Mouse (Mus musculus): ENCODE results near the gene Ssh3.

Gene Ssh3

GRCm38 (mm10) chr19:4298322-4299121, 29.5 kb upstream of the Ssh3 start:
- in situ Hi-C loops (cut with MboI; ENCODE audit: low pct_unique_long_range_greater_than_20kb in 1 of 2, low sequenced_read_pairs in 2 of 2, unreplicated experiment in 1 of 2), result no loop called here

- in situ Hi-C loops (cut with MboI; ENCODE audit: low pct_unique_long_range_greater_than_20kb in 1 of 2, low sequenced_read_pairs in 2 of 2, unreplicated experiment in 1 of 2), result no loop called here
Measured at GRCm38 (mm10) chr19:4297851-4298250, 28.9 kb upstream of the Ssh3 start.

- in situ Hi-C loops (cut with MboI; ENCODE audit: low pct_unique_long_range_greater_than_20kb in 1 of 2, low sequenced_read_pairs in 2 of 2, unreplicated experiment in 1 of 2), result no loop called here
Measured at GRCm38 (mm10) chr19:4296611-4297010, 27.6 kb upstream of the Ssh3 start.

- in situ Hi-C loops (cut with MboI; ENCODE audit: low pct_unique_long_range_greater_than_20kb in 1 of 2, low sequenced_read_pairs in 2 of 2, unreplicated experiment in 1 of 2), result no loop called here
Measured at GRCm38 (mm10) chr19:4295391-4295790, 26.4 kb upstream of the Ssh3 start.

- in situ Hi-C loops (cut with MboI; ENCODE audit: low pct_unique_long_range_greater_than_20kb in 1 of 2, low sequenced_read_pairs in 2 of 2, unreplicated experiment in 1 of 2), result no loop called here
Measured at GRCm38 (mm10) chr19:4294381-4295097, 25.6 kb upstream of the Ssh3 start.

- in situ Hi-C loops (cut with MboI; ENCODE audit: low pct_unique_long_range_greater_than_20kb in 1 of 2, low sequenced_read_pairs in 2 of 2, unreplicated experiment in 1 of 2), result no loop called here
Measured at GRCm38 (mm10) chr19:4291161-4291560, 22.2 kb upstream of the Ssh3 start.

- in situ Hi-C loops (cut with MboI; ENCODE audit: low pct_unique_long_range_greater_than_20kb in 1 of 2, low sequenced_read_pairs in 2 of 2, unreplicated experiment in 1 of 2), result no loop called here
Measured at GRCm38 (mm10) chr19:4290749-4291148, 21.8 kb upstream of the Ssh3 start.

- in situ Hi-C loops (cut with MboI; ENCODE audit: low pct_unique_long_range_greater_than_20kb in 1 of 2, low sequenced_read_pairs in 2 of 2, unreplicated experiment in 1 of 2), result no loop called here
Measured at GRCm38 (mm10) chr19:4283653-4284052, 14.7 kb upstream of the Ssh3 start.

GRCm38 (mm10) chr19:4282898-4283553, 14.0 kb upstream of the Ssh3 start, which contains the start of gene Ankrd13d:
Ankrd13d (minus strand) TSS chr19:4283137.
- in situ Hi-C loops (cut with MboI; ENCODE audit: low pct_unique_long_range_greater_than_20kb in 1 of 2, low sequenced_read_pairs in 2 of 2, unreplicated experiment in 1 of 2), result no loop called here

GRCm38 (mm10) chr19:4280425-4280824, 11.4 kb upstream of the Ssh3 start:
- in situ Hi-C loops (cut with MboI; ENCODE audit: low pct_unique_long_range_greater_than_20kb in 1 of 2, low sequenced_read_pairs in 2 of 2, unreplicated experiment in 1 of 2), result no loop called here

- in situ Hi-C loops (cut with MboI; ENCODE audit: low pct_unique_long_range_greater_than_20kb in 1 of 2, low sequenced_read_pairs in 2 of 2, unreplicated experiment in 1 of 2), result no loop called here
Measured at GRCm38 (mm10) chr19:4279487-4279886, 10.5 kb upstream of the Ssh3 start.

GRCm38 (mm10) chr19:4270972-4271371, 2.0 kb upstream of the Ssh3 start:
- in situ Hi-C loops (cut with MboI; ENCODE audit: low pct_unique_long_range_greater_than_20kb in 1 of 2, low sequenced_read_pairs in 2 of 2, unreplicated experiment in 1 of 2), result no loop called here

- in situ Hi-C loops (cut with MboI; ENCODE audit: low pct_unique_long_range_greater_than_20kb in 1 of 2, low sequenced_read_pairs in 2 of 2, unreplicated experiment in 1 of 2), result no loop called here
Measured at GRCm38 (mm10) chr19:4270187-4270586, 1.2 kb upstream of the Ssh3 start.

- in situ Hi-C loops (cut with MboI; ENCODE audit: low pct_unique_long_range_greater_than_20kb in 1 of 2, low sequenced_read_pairs in 2 of 2, unreplicated experiment in 1 of 2), result no loop called here
Measured at GRCm38 (mm10) chr19:4265956-4266355, 3.0 kb downstream of the Ssh3 start.

- in situ Hi-C loops (cut with MboI; ENCODE audit: low pct_unique_long_range_greater_than_20kb in 1 of 2, low sequenced_read_pairs in 2 of 2, unreplicated experiment in 1 of 2), result no loop called here
Measured at GRCm38 (mm10) chr19:4264171-4264780, 4.7 kb downstream of the Ssh3 start.

- in situ Hi-C loops (cut with MboI; ENCODE audit: low pct_unique_long_range_greater_than_20kb in 1 of 2, low sequenced_read_pairs in 2 of 2, unreplicated experiment in 1 of 2), result no loop called here
Measured at GRCm38 (mm10) chr19:4263702-4264101, 5.3 kb downstream of the Ssh3 start.

GRCm38 (mm10) chr19:4262756-4263155, 6.2 kb downstream of the Ssh3 start:
- in situ Hi-C loops (cut with MboI; ENCODE audit: low pct_unique_long_range_greater_than_20kb in 1 of 2, low sequenced_read_pairs in 2 of 2, unreplicated experiment in 1 of 2), result no loop called here

- in situ Hi-C loops (cut with MboI; ENCODE audit: low pct_unique_long_range_greater_than_20kb in 1 of 2, low sequenced_read_pairs in 2 of 2, unreplicated experiment in 1 of 2), result no loop called here
Measured at GRCm38 (mm10) chr19:4261038-4261698, 7.8 kb downstream of the Ssh3 start.

All from mouse embryonic stem cell (cell line).